Mouse (Mus musculus) telencephalon, adult 2 months (tissue): ENCODE measurements at regions not wholly inside any gene's neighbourhood (a gene's known extent, or its start where the extent isn't known, plus 50 kb on each side); places are given as distances from the start of the nearest gene placed in this dataset.

Source experiments
- DNase-seq: peaks from one replicate; pipeline ENCODE4 v3.0.0-alpha.2; 2011; ENCODE audit warnings: low read depth, low spot score

- DNase-seq, result no peak
These were observed 282.2 kb upstream of the Cdh6 start for GRCm38 (mm10) chr15:13455560-13456219.

- DNase-seq, result no peak
These were observed 276.9 kb upstream of the Cdh6 start for GRCm38 (mm10) chr15:13450385-13450784.

GRCm38 (mm10) chr15:13434608-13435007 lies 261.1 kb upstream of the Cdh6 start:
- DNase-seq, result no peak

- no peak for DNase-seq
These were observed 259.5 kb upstream of the Cdh6 start for GRCm38 (mm10) chr15:13432971-13433370.

GRCm38 (mm10) chr15:13419616-13420015 lies 246.1 kb upstream of the Cdh6 start:
- no peak for DNase-seq

- no peak for DNase-seq
These were observed 236.7 kb upstream of the Cdh6 start for GRCm38 (mm10) chr15:13410065-13410688.

GRCm38 (mm10) chr15:13393155-13393554 lies 219.7 kb upstream of the Cdh6 start:
- DNase-seq, result no peak

GRCm38 (mm10) chr15:13391331-13391730 lies 217.9 kb upstream of the Cdh6 start:
- DNase-seq, result no peak

- no peak for DNase-seq
These were observed 211.3 kb upstream of the Cdh6 start for GRCm38 (mm10) chr15:13384815-13385214.

GRCm38 (mm10) chr15:13375590-13375989 lies 202.1 kb upstream of the Cdh6 start:
- DNase-seq, result peak; percentile 31

GRCm38 (mm10) chr15:13368799-13369198 lies 195.3 kb upstream of the Cdh6 start:
- no peak for DNase-seq

GRCm38 (mm10) chr15:13367291-13367954 lies 193.9 kb upstream of the Cdh6 start:
- DNase-seq, result no peak

GRCm38 (mm10) chr15:13366606-13367005 lies 193.1 kb upstream of the Cdh6 start:
- DNase-seq, result no peak

GRCm38 (mm10) chr15:13360741-13361140 lies 187.3 kb upstream of the Cdh6 start:
- DNase-seq, result no peak

GRCm38 (mm10) chr15:13359026-13359425 lies 185.6 kb upstream of the Cdh6 start:
- DNase-seq, result no peak

GRCm38 (mm10) chr15:13350321-13350720 lies 176.8 kb upstream of the Cdh6 start:
- no peak for DNase-seq

GRCm38 (mm10) chr15:13336392-13336791 lies 162.9 kb upstream of the Cdh6 start:
- DNase-seq, result no peak

- DNase-seq, result no peak
These were observed 151.0 kb upstream of the Cdh6 start for GRCm38 (mm10) chr15:13324439-13324838.

- no peak for DNase-seq
These were observed 147.3 kb upstream of the Cdh6 start for GRCm38 (mm10) chr15:13320599-13321348.

- DNase-seq, result peak; percentile 71
These were observed 131.1 kb upstream of the Cdh6 start for GRCm38 (mm10) chr15:13304562-13304961.

GRCm38 (mm10) chr15:13303456-13303855 lies 130.0 kb upstream of the Cdh6 start:
- DNase-seq, result no peak

GRCm38 (mm10) chr15:13302672-13303071 lies 129.2 kb upstream of the Cdh6 start:
- no peak for DNase-seq
